ENCODE assay signal across 12 mouse cellular contexts in the genomic region with DNA sequence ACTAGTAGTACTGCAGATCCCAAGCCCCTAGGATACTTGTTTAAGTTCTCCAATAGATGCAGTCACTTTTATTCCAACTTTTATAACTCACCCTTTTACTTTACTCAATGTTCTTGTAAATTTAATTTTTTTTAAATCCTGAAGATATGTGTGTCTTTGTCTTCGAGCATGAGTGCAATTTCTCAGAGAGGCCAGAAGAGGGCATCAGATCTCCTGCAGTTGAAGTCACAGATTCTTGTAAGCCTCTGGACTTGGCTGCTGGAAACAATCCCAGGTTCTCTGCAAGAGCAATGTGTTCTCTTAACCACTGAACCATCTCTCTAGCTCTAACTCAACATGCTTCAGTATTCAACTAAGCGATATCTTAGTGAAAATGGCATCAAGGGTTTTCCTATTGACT.
DNase-seq lines count a peak whose midpoint lies in the region; ATAC-seq and TF ChIP-seq lines count a peak whose summit lies in the region.
"Had no signal": no experiment of that assay in that cellular context is flagged by ENCODE, and none has a peak within 500 bp of the region (broad histone marks: within the 10 kb centered on the region; RNA-seq: fewer than 3 reads in every experiment).

No protein-coding gene starts in this region.

- DNase-seq in adrenal gland, postnatal 10 days = peak; percentile 3
- DNase-seq in adrenal gland, adult 18-20 months (ENCODE audit: low spot score in 2 of 2) = no peak
- peak; percentile 52 for DNase-seq in kidney, postnatal 0 days (ENCODE audit: low spot score)
- peak; percentile 26 for DNase-seq in MEL-GATA-1-ER (ENCODE audit: extremely low read depth, low read depth)
- peak; percentile 13 for DNase-seq in embryo, embryonic 9.5 days (ENCODE audit: extremely low spot score)
- no peak for DNase-seq in cerebellum, adult 8-10 months
- DNase-seq: adrenal gland, adult 2 months; cerebellum, postnatal 36 days; heart, postnatal 36 days had no signal

- no peaks in the 10 kb centered on the region for H3K27me3 ChIP-seq in kidney, postnatal 0 days (ENCODE audit: insufficient read depth, low read length)
- no peaks in the 10 kb centered on the region for H3K27me3 ChIP-seq in kidney, embryonic 16.5 days (ENCODE audit: insufficient read depth, low read length)
- H3K27me3 ChIP-seq: limb, embryonic 15.5 days had no signal

- no peak overlapping the region for H3K4me3 ChIP-seq in kidney, postnatal 0 days (replicated peaks; ENCODE audit: low read depth, low read length)
- H3K4me3 ChIP-seq in kidney, embryonic 16.5 days (ENCODE audit: low read length) = no peak overlapping the region
- H3K4me3 ChIP-seq: limb, embryonic 15.5 days had no signal

- H3K36me3 ChIP-seq in kidney, postnatal 0 days (ENCODE audit: insufficient read depth, low read length) = no peaks in the 10 kb centered on the region
- no peaks in the 10 kb centered on the region for H3K36me3 ChIP-seq in kidney, embryonic 16.5 days (ENCODE audit: insufficient read depth, low read length)
- H3K36me3 ChIP-seq: limb, embryonic 15.5 days had no signal

- H3K9me3 ChIP-seq in kidney, postnatal 0 days (replicated peaks; ENCODE audit: low read length) = no peaks in the 10 kb centered on the region
- H3K9me3 ChIP-seq in kidney, embryonic 16.5 days (ENCODE audit: low read length) = no peaks in the 10 kb centered on the region
- H3K9me3 ChIP-seq: limb, embryonic 15.5 days had no signal

- TF ChIP-seq CTCF in kidney, postnatal 0 days (IDR thresholded peaks at IDR 0.05; ENCODE audit: low read depth) = peak; percentile 69

- no peaks in the 10 kb centered on the region for H3K4me1 ChIP-seq in kidney, postnatal 0 days (replicated peaks; ENCODE audit: insufficient read depth, low read length)
- H3K4me1 ChIP-seq in kidney, embryonic 16.5 days (ENCODE audit: insufficient read depth, low read length) = no peaks in the 10 kb centered on the region
- H3K4me1 ChIP-seq: limb, embryonic 15.5 days had no signal

- 69% methylated on average over 2 of the region's 2 CpGs for WGBS in kidney, postnatal 0 days
- WGBS in kidney, embryonic 16.5 days = 61% methylated on average over 2 of the region's 2 CpGs

- no peak overlapping the region for H3K4me2 ChIP-seq in kidney, postnatal 0 days (ENCODE audit: low read length)
- no peak overlapping the region for H3K4me2 ChIP-seq in kidney, embryonic 16.5 days (replicated peaks; ENCODE audit: low read depth, low read length)
- H3K4me2 ChIP-seq: limb, embryonic 15.5 days had no signal

- H3K9ac ChIP-seq in kidney, postnatal 0 days (ENCODE audit: low read depth, low read length) = no peak overlapping the region
- H3K9ac ChIP-seq in kidney, embryonic 16.5 days (replicated peaks; ENCODE audit: low read length) = no peak overlapping the region
- H3K9ac ChIP-seq: limb, embryonic 15.5 days had no signal

- no peak for ATAC-seq in kidney, postnatal 0 days (replicated peaks; ENCODE audit: low FRiP score, low read depth)
- ATAC-seq in kidney, embryonic 16.5 days (ENCODE audit: low FRiP score, low TSS enrichment) = no peak
- ATAC-seq in erythroid progenitor cell, adult 5-6 weeks (replicated peaks; ENCODE audit: low FRiP score, poor library complexity, severe bottlenecking) = no peak

- no peak overlapping the region for H3K27ac ChIP-seq in kidney, postnatal 0 days
- no peak overlapping the region for H3K27ac ChIP-seq in kidney, embryonic 16.5 days (ENCODE audit: low read length)
- H3K27ac ChIP-seq: limb, embryonic 15.5 days had no signal

Comparison
In these comparisons a context has a peak if more than half of its experiments do, and no peak if none do; other contexts are left out.
1. DNase-seq: peak in adrenal gland, postnatal 10 days (single experiment), kidney, postnatal 0 days (single experiment), MEL-GATA-1-ER (single experiment) and embryo, embryonic 9.5 days (single experiment); none in adrenal gland, adult 18-20 months (0 of 2) and cerebellum, adult 8-10 months (single experiment).